Mouse (Mus musculus) spleen, postnatal 10 days (tissue): ENCODE measurements around the gene 9630041A04Rik.

Experiments
- DNase-seq, 2 experiments: peaks; one replicate each; pipeline ENCODE4 v3.0.0; 2021 to 2022; ENCODE audit warnings: low spot score in 2 of 2

The 9630041A04Rik gene

GRCm38 (mm10) chr9:101918771-101919170 lies 57.1 kb downstream of the 9630041A04Rik start:
- no peak for DNase-seq

- DNase-seq = no peak
These were observed 57.7 kb downstream of the 9630041A04Rik start for GRCm38 (mm10) chr9:101919324-101919723.

- no peak for DNase-seq
These were observed 61.2 kb downstream of the 9630041A04Rik start for GRCm38 (mm10) chr9:101922846-101923245.

- DNase-seq = no peak
These were observed 63.2 kb downstream of the 9630041A04Rik start for GRCm38 (mm10) chr9:101924829-101925228.

- DNase-seq = no peak
These were observed 72.4 kb downstream of the 9630041A04Rik start for GRCm38 (mm10) chr9:101933946-101934573.

- no peak for DNase-seq
These were observed 73.2 kb downstream of the 9630041A04Rik start for GRCm38 (mm10) chr9:101934887-101935286.

- no peak for DNase-seq
These were observed 76.4 kb downstream of the 9630041A04Rik start for GRCm38 (mm10) chr9:101938066-101938465.

GRCm38 (mm10) chr9:101939006-101939405 lies 77.4 kb downstream of the 9630041A04Rik start:
- DNase-seq = no peak

GRCm38 (mm10) chr9:101940182-101940581 lies 78.5 kb downstream of the 9630041A04Rik start:
- no peak for DNase-seq

- no peak for DNase-seq
These were observed 80.5 kb downstream of the 9630041A04Rik start for GRCm38 (mm10) chr9:101942058-101942669.

GRCm38 (mm10) chr9:101945326-101945725 lies 83.7 kb downstream of the 9630041A04Rik start:
- DNase-seq = no peak

- no peak for DNase-seq
These were observed 84.2 kb downstream of the 9630041A04Rik start for GRCm38 (mm10) chr9:101945814-101946213.

GRCm38 (mm10) chr9:101950101-101950500 lies 88.5 kb downstream of the 9630041A04Rik start:
- DNase-seq = no peak

GRCm38 (mm10) chr9:101954529-101954928 lies 92.9 kb downstream of the 9630041A04Rik start:
- no peak for DNase-seq

GRCm38 (mm10) chr9:101956228-101956627 lies 94.6 kb downstream of the 9630041A04Rik start:
- DNase-seq = no peak

- no peak for DNase-seq
These were observed 110.2 kb downstream of the 9630041A04Rik start for GRCm38 (mm10) chr9:101971806-101972205.

GRCm38 (mm10) chr9:101972314-101972713 lies 110.7 kb downstream of the 9630041A04Rik start:
- DNase-seq = no peak

GRCm38 (mm10) chr9:101976884-101977465 lies 115.3 kb downstream of the 9630041A04Rik start:
- no peak for DNase-seq

GRCm38 (mm10) chr9:101981161-101981560 lies 119.5 kb downstream of the 9630041A04Rik start:
- no peak for DNase-seq

GRCm38 (mm10) chr9:101982378-101982777 lies 120.7 kb downstream of the 9630041A04Rik start:
- DNase-seq = no peak

GRCm38 (mm10) chr9:101986910-101987309 lies 125.3 kb downstream of the 9630041A04Rik start:
- DNase-seq = no peak

- DNase-seq = peak in 1 of 2 experiments; percentile 46
These were observed 128.4 kb downstream of the 9630041A04Rik start for GRCm38 (mm10) chr9:101990032-101990431.

- DNase-seq = no peak
These were observed 129.2 kb downstream of the 9630041A04Rik start for GRCm38 (mm10) chr9:101990836-101991235.
